Mouse (Mus musculus) ES-E14 (cell line): Measurements from ENCODE around the gene Olfr986.

Experiments
- CHD2 ChIP-seq: IDR thresholded peaks from 2 replicates; pipeline ENCODE4 v1.6.1; 2014; ENCODE audit warnings: mild to moderate bottlenecking, low read depth, low read length, inconsistent platforms
- HCFC1 ChIP-seq: IDR thresholded peaks from 2 replicates; pipeline ENCODE4 v1.6.1; 2012; ENCODE audit warnings: low read length, inconsistent platforms, borderline replicate concordance; ENCODE audit not compliant: insufficient read depth
- MAFK ChIP-seq: IDR thresholded peaks from 2 replicates; pipeline ENCODE4 v1.6.1; 2014; ENCODE audit warnings: mild to moderate bottlenecking, low read depth, low read length, inconsistent platforms; ENCODE audit not compliant: insufficient read depth
- ZC3H11A ChIP-seq: IDR thresholded peaks from 2 replicates; pipeline ENCODE4 v1.6.1; 2012; ENCODE audit warnings: low read depth, mild to moderate bottlenecking, inconsistent platforms, low read length, borderline replicate concordance

DNA sequence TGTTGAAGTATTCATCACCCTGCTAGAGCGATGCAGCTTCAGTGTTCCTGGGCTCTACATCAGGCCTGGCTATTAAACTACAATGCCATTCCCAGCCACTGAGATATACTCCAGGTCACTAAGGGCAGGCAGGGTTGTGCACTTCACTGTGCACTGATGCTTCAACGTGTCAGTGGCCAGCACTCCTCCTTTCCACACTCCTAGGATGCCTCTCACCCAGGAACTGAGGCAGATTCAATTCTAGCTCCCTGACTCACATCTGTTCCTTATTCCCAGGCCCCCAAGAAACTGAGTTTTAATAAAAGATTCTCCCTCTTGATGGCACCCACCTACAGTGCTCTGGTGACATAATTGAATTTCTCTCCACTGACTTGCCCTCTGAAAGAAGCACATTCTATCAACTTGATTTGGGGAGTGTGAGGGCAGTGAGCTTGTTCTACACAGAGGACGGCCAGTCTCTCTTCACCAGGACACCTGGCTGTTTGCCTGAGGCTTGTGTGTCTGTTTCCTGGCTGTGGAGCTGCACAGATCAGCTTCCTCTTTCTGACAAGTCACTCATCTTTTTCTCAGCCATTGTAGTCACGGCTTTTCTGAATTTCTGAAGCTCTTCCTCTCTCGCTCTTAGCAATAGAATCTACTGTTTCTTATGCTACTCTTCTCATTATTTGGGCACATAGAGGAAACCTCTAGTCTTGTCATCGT lies 43.6 kb upstream of the Olfr986 start:
- TF ChIP-seq HCFC1 (no peak), ZC3H11A (no peak), CHD2 (no peak), MAFK (no peak)
